Comparison of ENCODE assay signal across 10 mouse cellular contexts in the genomic region with DNA sequence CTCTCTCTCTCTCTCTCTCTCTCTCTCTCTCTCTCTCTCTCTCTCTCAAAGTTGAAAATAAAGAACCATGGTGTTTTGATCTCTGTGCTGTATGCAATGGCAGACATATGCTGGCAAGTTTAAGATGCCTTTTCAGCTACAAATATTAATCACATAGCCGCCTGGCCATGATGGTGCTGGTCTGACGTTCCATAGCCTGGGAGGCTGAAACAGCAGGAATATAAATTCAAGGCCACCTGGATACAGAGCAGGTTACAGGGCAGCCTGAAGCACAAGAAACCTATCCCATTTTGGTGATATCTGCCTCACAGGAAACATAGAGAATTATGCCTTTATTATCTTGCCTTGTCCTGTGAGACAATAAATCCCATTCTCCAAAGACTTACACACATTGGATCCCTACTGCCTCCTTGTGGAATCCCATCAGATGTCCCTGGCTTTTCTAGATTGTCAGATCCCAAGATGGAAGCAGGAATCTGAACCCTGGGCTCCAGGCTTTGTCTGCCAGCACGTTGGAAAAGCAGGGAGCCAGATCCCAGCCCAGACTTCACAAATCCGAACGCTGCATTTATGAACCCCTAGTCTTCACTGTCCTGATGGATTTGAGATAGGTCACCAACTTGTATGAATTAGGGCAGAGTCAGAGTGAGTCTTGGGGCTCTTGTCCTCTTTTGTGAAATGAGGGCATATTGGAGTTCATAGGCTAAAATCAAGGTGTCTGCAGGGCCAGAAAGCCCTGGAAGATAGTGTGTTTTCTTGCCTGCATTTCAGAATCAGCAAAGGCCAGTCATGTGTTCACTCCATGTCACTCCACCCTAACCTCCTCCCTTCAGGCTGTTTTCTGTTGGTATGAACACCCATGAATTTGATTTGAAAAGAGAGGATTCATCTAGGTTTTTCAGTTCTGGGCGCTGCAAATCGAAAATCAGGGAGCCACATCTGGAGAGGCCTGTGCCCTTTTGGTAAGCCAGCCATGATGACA. TPM values are rescaled to one million over a fixed set of nuclear protein-coding genes. Genes with fewer than 3 reads are reported as not detected.
DNase-seq lines count a peak whose midpoint lies in the region; ATAC-seq and TF ChIP-seq lines count a peak whose summit lies in the region.
"Had no signal": no experiment of that assay in that cellular context is flagged by ENCODE, and none has a peak within 500 bp of the region (broad histone marks: within the 10 kb centered on the region; RNA-seq: fewer than 3 reads in every experiment).

No protein-coding gene starts in this region.

- H3K9ac ChIP-seq in hindbrain, postnatal 0 days (replicated peaks; ENCODE audit: low read length), result no peak overlapping the region
- H3K9ac ChIP-seq in hindbrain, embryonic 12.5 days, result no peak overlapping the region
- no peak overlapping the region for H3K9ac ChIP-seq in liver, embryonic 13.5 days
- H3K9ac ChIP-seq: forebrain, embryonic 15.5 days had no signal

- no peak overlapping the region for H3K27ac ChIP-seq in hindbrain, postnatal 0 days
- H3K27ac ChIP-seq in hindbrain, embryonic 12.5 days, result no peak overlapping the region
- H3K27ac ChIP-seq in bone marrow, adult 2 months (ENCODE audit: control insufficient read depth, insufficient read depth, low read depth, low read length, poor library complexity), result peak overlapping the region; percentile 53; the same call in 1 of the 2 replicates
- H3K27ac ChIP-seq in liver, embryonic 13.5 days, result no peak overlapping the region
- H3K27ac ChIP-seq: forebrain, embryonic 15.5 days had no signal

- DNase-seq in hindbrain, postnatal 0 days (ENCODE audit: low spot score), result no peak
- DNase-seq in 3T3-L1 (ENCODE audit: low read depth, low spot score), result peak; percentile 32
- no peak for DNase-seq in liver, embryonic 13.5 days
- DNase-seq in embryo, embryonic 10.5 days (ENCODE audit: low spot score), result no peak
- DNase-seq in kidney, postnatal 25 days, result no peak
- DNase-seq: cerebellum, postnatal 36 days had no signal

- no peaks in the 10 kb centered on the region for H3K9me3 ChIP-seq in hindbrain, postnatal 0 days (ENCODE audit: low read length)
- H3K9me3 ChIP-seq in hindbrain, embryonic 12.5 days (replicated peaks), result no peaks in the 10 kb centered on the region
- H3K9me3 ChIP-seq in liver, embryonic 13.5 days (replicated peaks), result no peaks in the 10 kb centered on the region
- H3K9me3 ChIP-seq: forebrain, embryonic 15.5 days; G1E had no signal

- no peak for TF ChIP-seq POLR2A in bone marrow, adult 2 months (IDR thresholded peaks at IDR 0.05; ENCODE audit: borderline replicate concordance, control insufficient read depth, low read depth, low read length)

- TF ChIP-seq CTCF in hindbrain, postnatal 0 days (IDR thresholded peaks at IDR 0.05; ENCODE audit: low read depth), result peak; percentile 34
- no peak for TF ChIP-seq CTCF in bone marrow, adult 2 months (IDR thresholded peaks at IDR 0.05; ENCODE audit: control insufficient read depth, insufficient read depth, low read length)

- 77% methylated on average over 7 of the region's 7 CpGs for WGBS in hindbrain, postnatal 0 days
- WGBS in hindbrain, embryonic 12.5 days, result 79% methylated on average over 7 of the region's 7 CpGs
- 54% methylated on average over 7 of the region's 7 CpGs for WGBS in bone marrow, adult 2 months
- 62% methylated on average over 7 of the region's 7 CpGs for WGBS in liver, embryonic 13.5 days (ENCODE audit: insufficient replicate concordance)

- no peaks in the 10 kb centered on the region for H3K27me3 ChIP-seq in hindbrain, postnatal 0 days (ENCODE audit: insufficient read depth, low read length)
- no peaks in the 10 kb centered on the region for H3K27me3 ChIP-seq in hindbrain, embryonic 12.5 days
- no peaks in the 10 kb centered on the region for H3K27me3 ChIP-seq in liver, embryonic 13.5 days
- H3K27me3 ChIP-seq: forebrain, embryonic 15.5 days had no signal

- no peak overlapping the region for H3K4me3 ChIP-seq in hindbrain, postnatal 0 days (ENCODE audit: low read length)
- no peak overlapping the region for H3K4me3 ChIP-seq in hindbrain, embryonic 12.5 days
- H3K4me3 ChIP-seq in bone marrow, adult 2 months (replicated peaks; ENCODE audit: control insufficient read depth, low read depth, low read length), result no peak overlapping the region
- H3K4me3 ChIP-seq in liver, embryonic 13.5 days (replicated peaks), result no peak overlapping the region
- H3K4me3 ChIP-seq: forebrain, embryonic 15.5 days had no signal

- H3K36me3 ChIP-seq in hindbrain, postnatal 0 days (ENCODE audit: insufficient read depth, low read length), result no peaks in the 10 kb centered on the region
- no peaks in the 10 kb centered on the region for H3K36me3 ChIP-seq in hindbrain, embryonic 12.5 days
- no peaks in the 10 kb centered on the region for H3K36me3 ChIP-seq in liver, embryonic 13.5 days
- H3K36me3 ChIP-seq: forebrain, embryonic 15.5 days; G1E had no signal

- H3K4me2 ChIP-seq in hindbrain, postnatal 0 days (ENCODE audit: low read depth, low read length), result no peak overlapping the region
- H3K4me2 ChIP-seq in hindbrain, embryonic 12.5 days (replicated peaks), result no peak overlapping the region
- peak overlapping the region; percentile 38; the same call in 1 of the 2 replicates for H3K4me2 ChIP-seq in liver, embryonic 13.5 days
- H3K4me2 ChIP-seq: forebrain, embryonic 15.5 days had no signal

- ATAC-seq in hindbrain, postnatal 0 days, result no peak
- no peak for ATAC-seq in hindbrain, embryonic 12.5 days (ENCODE audit: low FRiP score)
- ATAC-seq in liver, embryonic 13.5 days (ENCODE audit: low read depth), result no peak
- ATAC-seq: forebrain, embryonic 15.5 days had no signal

- H3K4me1 ChIP-seq in hindbrain, postnatal 0 days (ENCODE audit: insufficient read depth, low read length), result no peaks in the 10 kb centered on the region
- H3K4me1 ChIP-seq in hindbrain, embryonic 12.5 days, result no peaks in the 10 kb centered on the region; the same call in 1 of the 2 replicates
- H3K4me1 ChIP-seq in bone marrow, adult 2 months (ENCODE audit: control insufficient read depth, insufficient read depth, low read length), result peaks cover 11% of the 10 kb centered on the region
- H3K4me1 ChIP-seq in liver, embryonic 13.5 days (replicated peaks), result peaks cover 27% of the 10 kb centered on the region
- H3K4me1 ChIP-seq: forebrain, embryonic 15.5 days had no signal

RNA-seq across cellular contexts. Expression of gene Rcbtb2, which starts 5.1 kb away (rescaled TPM):
- total RNA-seq in hindbrain, postnatal 0 days (2014; rRNA removed), result 40.2 and 64.9 TPM in 2 replicates
- polyA plus RNA-seq in hindbrain, postnatal 0 days (2015; fragmentation: Nextera tagmentation; extraction: Ambion mirVana), result 58.3 and 64.1 TPM in 2 replicates
- polyA plus RNA-seq in hindbrain, embryonic 12.5 days (2016; fragmentation: Nextera tagmentation; extraction: Ambion mirVana), result 124 and 127 TPM in 2 replicates
- polyA plus RNA-seq in bone marrow, adult 2 months (2011; ENCODE audit: insufficient read depth, insufficient read length, low replicate concordance, missing spikeins), result 11.1 and 18.3 TPM in 2 replicates
- polyA plus RNA-seq in liver, embryonic 13.5 days (2015; fragmentation: Nextera tagmentation; extraction: Ambion mirVana), result 20.2 and 25.1 TPM in 2 replicates
